Mouse (Mus musculus): ENCODE results near the gene Miga1. TPM values are rescaled to one million over a fixed set of nuclear protein-coding genes. Genes with fewer than 3 reads are reported as not detected.
A peak's percentile ranks its signal among the peaks of the same experiment; 100 is the strongest.
"Not testable (repeated sequence)": the region's sequence is repeated elsewhere in the genome, so short reads cannot be mapped to it uniquely, and the experiment has no call there.

Miga1 gene
- polyA plus RNA-seq, 1 experiment: 50.7 TPM

DNA sequence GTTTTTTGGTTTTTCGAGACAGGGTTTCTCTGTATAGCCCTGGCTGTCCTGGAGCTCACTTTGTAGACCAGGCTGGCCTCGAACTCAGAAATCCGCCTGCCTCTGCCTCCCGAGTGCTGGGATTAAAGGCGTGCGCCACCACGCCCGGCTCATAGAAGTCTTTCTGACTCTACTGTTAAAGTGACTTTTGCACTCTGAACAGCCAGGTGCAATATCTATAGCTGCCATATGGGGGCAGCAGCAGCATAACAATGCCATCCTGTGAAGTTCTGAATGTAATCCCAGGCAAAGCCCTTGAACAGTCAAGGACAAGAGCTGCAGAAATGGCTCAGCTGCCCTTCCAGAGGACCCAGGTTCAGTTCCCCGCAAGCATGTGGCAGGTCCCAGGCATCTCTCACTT is 80.8 kb downstream of the Miga1 start:
- not testable (repeated sequence) for H3K36me3 ChIP-seq (ENCODE audit: control insufficient read depth, insufficient read depth, low read length, poor library complexity, severe bottlenecking); H3K9ac ChIP-seq (ENCODE audit: low read depth, poor library complexity, severe bottlenecking); H3K27ac ChIP-seq (ENCODE audit: insufficient read depth, low read length); H3K27me3 ChIP-seq (ENCODE audit: control insufficient read depth, insufficient read depth, low read length, poor library complexity, severe bottlenecking); H3K4me1 ChIP-seq (ENCODE audit: control insufficient read depth, insufficient read depth, low read length); H3K4me3 ChIP-seq (ENCODE audit: low read depth, low read length); H3K9me3 ChIP-seq (replicated peaks; ENCODE audit: control insufficient read depth, insufficient read depth, low read length, poor library complexity, severe bottlenecking)
- peak; percentile 47 for TF ChIP-seq CTCF (IDR thresholded peaks at IDR 0.05; ENCODE audit: low read depth, low read length)

DNA sequence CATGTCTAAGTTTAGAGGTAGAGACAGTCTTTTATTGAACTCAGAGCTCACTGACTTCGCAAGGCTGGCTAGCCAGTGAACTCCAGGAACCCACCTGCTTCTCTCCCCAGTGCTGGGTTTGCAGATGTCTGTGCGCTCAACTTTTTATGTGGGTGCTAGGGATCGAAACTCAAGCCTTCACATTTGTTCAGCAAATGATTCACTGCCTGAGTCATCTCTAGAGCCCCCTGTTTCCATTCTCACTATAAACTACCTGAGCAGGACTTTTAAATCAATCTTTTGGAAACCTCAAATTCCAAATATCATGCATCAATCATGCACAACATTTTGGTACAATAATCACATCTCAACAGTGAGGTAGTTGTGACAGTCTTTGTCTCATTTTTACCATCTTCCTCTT is 82.7 kb downstream of the Miga1 start:
- Histone ChIP-seq H3K36me3 (ENCODE audit: control insufficient read depth, insufficient read depth, low read length, poor library complexity, severe bottlenecking) (no peaks in the 10 kb centered on the region), H3K4me3 (ENCODE audit: low read depth, low read length) (no peak overlapping the region), H3K9ac (ENCODE audit: low read depth, poor library complexity, severe bottlenecking) (no peak overlapping the region), H3K27me3 (ENCODE audit: control insufficient read depth, insufficient read depth, low read length, poor library complexity, severe bottlenecking) (no peaks in the 10 kb centered on the region), H3K27ac (ENCODE audit: insufficient read depth, low read length) (no peak overlapping the region), H3K4me1 (ENCODE audit: control insufficient read depth, insufficient read depth, low read length) (peaks cover 2% of the 10 kb centered on the region), H3K9me3 (replicated peaks; ENCODE audit: control insufficient read depth, insufficient read depth, low read length, poor library complexity, severe bottlenecking) (no peaks in the 10 kb centered on the region)
- no peak for TF ChIP-seq EP300 (IDR thresholded peaks at IDR 0.05; ENCODE audit: insufficient read depth, low read depth, low read length)
- no peak for TF ChIP-seq POLR2A (IDR thresholded peaks at IDR 0.05; ENCODE audit: insufficient read depth, low read length)
- no peak for TF ChIP-seq CTCF (IDR thresholded peaks at IDR 0.05; ENCODE audit: low read depth, low read length)

DNA sequence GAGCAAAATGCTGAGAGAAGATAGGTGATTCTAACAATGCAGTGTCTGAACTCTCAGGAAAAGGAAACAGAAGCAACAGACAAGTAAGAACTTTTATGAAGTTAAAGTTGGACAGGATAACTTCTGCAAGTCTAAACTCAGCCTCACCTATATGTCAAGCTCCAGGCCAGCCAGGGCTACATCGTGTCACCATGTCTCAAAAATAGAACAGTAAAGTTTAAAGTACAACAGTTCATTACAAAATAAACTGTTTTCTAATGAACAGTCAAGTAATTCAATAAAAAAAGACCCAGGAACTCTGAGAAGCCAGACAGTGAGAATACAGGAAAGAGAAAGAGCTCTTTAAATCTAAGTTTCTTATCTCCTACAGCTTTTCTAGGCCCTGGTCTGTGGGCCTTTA is 89.7 kb downstream of the Miga1 start:
- Histone ChIP-seq H3K27me3 (ENCODE audit: control insufficient read depth, insufficient read depth, low read length, poor library complexity, severe bottlenecking) (no peaks in the 10 kb centered on the region), H3K4me3 (ENCODE audit: low read depth, low read length) (no peak overlapping the region), H3K9me3 (replicated peaks; ENCODE audit: control insufficient read depth, insufficient read depth, low read length, poor library complexity, severe bottlenecking) (no peaks in the 10 kb centered on the region), H3K36me3 (ENCODE audit: control insufficient read depth, insufficient read depth, low read length, poor library complexity, severe bottlenecking) (no peaks in the 10 kb centered on the region), H3K27ac (ENCODE audit: insufficient read depth, low read length) (no peak overlapping the region), H3K4me1 (ENCODE audit: control insufficient read depth, insufficient read depth, low read length) (no peaks in the 10 kb centered on the region), H3K9ac (ENCODE audit: low read depth, poor library complexity, severe bottlenecking) (no peak overlapping the region)
- TF ChIP-seq EP300 (IDR thresholded peaks at IDR 0.05; ENCODE audit: insufficient read depth, low read depth, low read length) (no peak), CTCF (IDR thresholded peaks at IDR 0.05; ENCODE audit: low read depth, low read length) (no peak), POLR2A (IDR thresholded peaks at IDR 0.05; ENCODE audit: insufficient read depth, low read length) (no peak)

DNA sequence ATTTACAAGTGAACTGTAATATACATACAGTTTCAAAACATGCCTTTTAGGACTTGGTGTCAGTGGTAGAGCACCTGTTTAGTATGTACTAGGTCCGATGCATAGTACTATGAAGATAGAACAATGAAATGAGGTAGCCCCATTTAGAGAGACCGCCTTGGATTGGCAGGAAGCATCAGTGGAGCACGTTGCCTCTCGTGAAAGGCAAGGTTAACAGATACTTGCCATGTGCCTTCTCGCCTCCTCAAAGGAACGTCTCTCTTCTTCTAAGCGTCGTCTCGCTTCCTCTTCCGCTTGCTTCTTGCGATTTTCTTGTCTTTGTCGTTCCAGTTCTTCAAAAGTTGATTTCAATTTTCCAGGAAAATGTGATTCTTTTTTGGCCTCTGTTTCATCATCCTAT is 92.5 kb downstream of the Miga1 start:
- TF ChIP-seq EP300 (IDR thresholded peaks at IDR 0.05; ENCODE audit: insufficient read depth, low read depth, low read length): no peak
- TF ChIP-seq CTCF (IDR thresholded peaks at IDR 0.05; ENCODE audit: low read depth, low read length): no peak
- TF ChIP-seq POLR2A (IDR thresholded peaks at IDR 0.05; ENCODE audit: insufficient read depth, low read length): no peak

DNA sequence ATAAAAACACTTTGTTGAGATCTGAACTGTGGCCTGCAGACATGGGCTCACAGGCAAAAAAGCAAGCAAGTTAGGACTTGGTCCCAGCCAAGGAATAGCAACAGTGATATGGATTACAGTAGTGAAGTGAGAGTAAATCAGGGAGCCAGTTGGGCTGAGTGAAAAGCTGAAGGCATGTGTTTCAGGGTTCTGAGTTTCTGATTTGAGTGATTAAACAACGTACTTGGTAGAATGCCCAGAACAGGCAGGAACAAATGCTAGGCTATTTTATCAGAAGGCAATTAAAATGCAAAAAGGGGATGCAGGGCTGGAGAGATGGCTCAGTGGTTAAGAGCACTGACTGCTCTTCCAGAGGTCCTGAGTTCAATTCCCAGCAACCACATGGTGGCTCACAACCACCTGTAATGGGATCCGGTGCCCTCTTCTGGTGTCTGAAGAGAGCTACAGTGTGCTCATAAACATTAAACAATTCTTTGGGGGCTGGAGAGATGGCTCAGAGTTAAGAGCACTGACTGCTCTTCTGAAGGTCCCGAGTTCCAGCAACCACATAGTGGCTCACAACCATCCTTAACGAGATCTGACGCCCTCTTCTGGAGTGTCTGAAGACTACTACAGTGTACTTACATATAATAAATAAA is 94.8 kb downstream of the Miga1 start:
- no peaks in the 10 kb centered on the region for H3K27me3 ChIP-seq (ENCODE audit: control insufficient read depth, insufficient read depth, low read length, poor library complexity, severe bottlenecking)

More for the DNA sequence above, 92.5 kb downstream of the Miga1 start:
- Histone ChIP-seq H3K27ac (ENCODE audit: insufficient read depth, low read length) (no peak overlapping the region), H3K4me3 (ENCODE audit: low read depth, low read length) (no peak overlapping the region), H3K9ac (ENCODE audit: low read depth, poor library complexity, severe bottlenecking) (no peak overlapping the region), H3K36me3 (ENCODE audit: control insufficient read depth, insufficient read depth, low read length, poor library complexity, severe bottlenecking) (no peaks in the 10 kb centered on the region), H3K4me1 (ENCODE audit: control insufficient read depth, insufficient read depth, low read length) (no peaks in the 10 kb centered on the region), H3K9me3 (replicated peaks; ENCODE audit: control insufficient read depth, insufficient read depth, low read length, poor library complexity, severe bottlenecking) (no peaks in the 10 kb centered on the region), H3K27me3 (ENCODE audit: control insufficient read depth, insufficient read depth, low read length, poor library complexity, severe bottlenecking) (no peaks in the 10 kb centered on the region)

DNA sequence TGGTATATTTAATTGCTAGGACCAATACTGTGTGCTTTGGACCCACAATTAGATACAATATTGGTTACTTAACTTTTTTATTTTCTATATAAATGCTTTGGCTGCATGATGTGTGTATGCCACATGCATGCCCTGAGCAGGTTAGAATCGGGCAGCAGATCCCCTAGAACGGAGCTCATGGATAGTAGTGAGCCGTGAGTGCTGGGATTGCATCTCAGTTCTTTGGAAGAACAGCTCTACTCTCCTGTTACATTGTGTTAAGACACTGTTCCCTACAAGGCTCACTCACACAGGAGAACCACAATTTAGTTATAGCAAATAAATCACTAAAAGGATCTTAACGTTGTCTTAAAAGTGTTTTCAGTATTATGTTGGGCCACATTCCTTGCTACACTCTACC is 96.9 kb downstream of the Miga1 start:
- no peak overlapping the region for H3K9ac ChIP-seq (ENCODE audit: low read depth, poor library complexity, severe bottlenecking)
- no peaks in the 10 kb centered on the region for H3K4me1 ChIP-seq (ENCODE audit: control insufficient read depth, insufficient read depth, low read length)
- no peak for TF ChIP-seq EP300 (IDR thresholded peaks at IDR 0.05; ENCODE audit: insufficient read depth, low read depth, low read length)
- no peak for TF ChIP-seq CTCF (IDR thresholded peaks at IDR 0.05; ENCODE audit: low read depth, low read length)
- no peak for TF ChIP-seq POLR2A (IDR thresholded peaks at IDR 0.05; ENCODE audit: insufficient read depth, low read length)
- H3K27me3 ChIP-seq (ENCODE audit: control insufficient read depth, insufficient read depth, low read length, poor library complexity, severe bottlenecking): no peaks in the 10 kb centered on the region
- H3K9me3 ChIP-seq (replicated peaks; ENCODE audit: control insufficient read depth, insufficient read depth, low read length, poor library complexity, severe bottlenecking): no peaks in the 10 kb centered on the region
- no peak overlapping the region for H3K27ac ChIP-seq (ENCODE audit: insufficient read depth, low read length)
- peaks cover 3% of the 10 kb centered on the region for H3K36me3 ChIP-seq (ENCODE audit: control insufficient read depth, insufficient read depth, low read length, poor library complexity, severe bottlenecking)
- no peak overlapping the region for H3K4me3 ChIP-seq (ENCODE audit: low read depth, low read length)

More for the DNA sequence above, 94.8 kb downstream of the Miga1 start:
- H3K9ac ChIP-seq (ENCODE audit: low read depth, poor library complexity, severe bottlenecking): no peak overlapping the region
- H3K36me3 ChIP-seq (ENCODE audit: control insufficient read depth, insufficient read depth, low read length, poor library complexity, severe bottlenecking): no peaks in the 10 kb centered on the region; the same call in 1 of the 2 replicates
- H3K4me3 ChIP-seq (ENCODE audit: low read depth, low read length): no peak overlapping the region
- TF ChIP-seq POLR2A (IDR thresholded peaks at IDR 0.05; ENCODE audit: insufficient read depth, low read length) (no peak), EP300 (IDR thresholded peaks at IDR 0.05; ENCODE audit: insufficient read depth, low read depth, low read length) (no peak), CTCF (IDR thresholded peaks at IDR 0.05; ENCODE audit: low read depth, low read length) (no peak)
- no peaks in the 10 kb centered on the region for H3K4me1 ChIP-seq (ENCODE audit: control insufficient read depth, insufficient read depth, low read length)
- H3K27ac ChIP-seq (ENCODE audit: insufficient read depth, low read length): no peak overlapping the region
- H3K9me3 ChIP-seq (replicated peaks; ENCODE audit: control insufficient read depth, insufficient read depth, low read length, poor library complexity, severe bottlenecking): no peaks in the 10 kb centered on the region

Data from ES-Bruce4 (cell line).